Mouse (Mus musculus): ENCODE data around the gene Igfbp5. TPM values are rescaled to one million over a fixed set of nuclear protein-coding genes. Genes with fewer than 3 reads are reported as not detected.
A peak's percentile ranks its signal among the peaks of the same experiment; 100 is the strongest.

Gene Igfbp5
- polyA plus RNA-seq (2014; fragmentation: Nextera tagmentation; extraction: Ambion mirVana): 65.4 and 68.5 TPM in 2 replicates

DNA sequence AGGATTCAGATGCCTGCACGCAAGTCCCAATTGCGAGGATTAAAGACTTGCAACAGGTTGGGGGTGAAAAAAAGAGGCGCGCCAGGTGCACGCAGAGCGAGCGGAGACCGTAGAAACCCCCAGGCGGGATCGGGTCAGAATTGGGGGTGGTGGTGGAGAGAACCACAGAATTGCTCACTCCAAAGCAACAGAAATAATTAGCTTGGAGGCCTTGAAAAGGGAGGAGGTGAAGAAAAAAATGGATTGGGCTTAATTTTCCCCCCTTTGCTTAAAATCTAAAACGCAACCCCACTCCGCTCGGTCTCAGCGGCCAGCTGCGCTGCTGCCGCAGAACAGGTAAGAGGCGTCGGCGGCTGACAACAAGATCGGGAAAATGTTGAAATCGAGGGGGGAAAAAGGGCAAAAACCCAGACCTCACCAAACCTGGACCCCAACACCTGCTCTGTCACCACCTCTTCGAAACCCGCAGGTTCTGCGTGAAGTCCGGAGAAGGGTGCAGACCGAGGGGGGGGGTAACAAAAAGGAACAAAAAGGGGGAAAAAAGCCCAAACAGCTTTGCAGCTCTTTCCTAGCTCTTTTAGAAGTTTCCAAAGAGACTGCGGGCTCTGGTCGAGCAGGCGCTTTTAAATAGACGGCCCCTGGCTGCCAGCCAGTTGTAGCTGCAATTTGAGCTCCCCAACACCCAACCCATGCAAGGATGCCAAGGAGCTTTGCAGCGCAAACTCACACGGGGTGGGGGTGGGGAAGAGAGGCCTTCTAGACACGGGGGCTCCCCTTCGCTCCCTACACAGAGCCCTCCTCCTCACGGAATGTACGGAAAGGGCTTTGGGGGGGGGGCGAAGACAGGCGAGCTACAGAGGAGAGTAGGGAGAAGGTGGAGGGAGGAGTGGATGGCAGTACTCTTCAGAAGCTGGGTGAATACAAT, at the start of gene Igfbp5:
Gene Igfbp5, minus strand, starts transcription at position 598 of the 925 bp plus-strand sequence.
- H3K4me2 ChIP-seq (ENCODE audit: low read depth): peak within 1 kb of the TSS; percentile 89
- H3K4me3 ChIP-seq (ENCODE audit: low read depth, low read length): peak within 1 kb of the TSS; percentile 62
- peak; percentile 81 for DNase-seq (ENCODE audit: low spot score)
- ATAC-seq (ENCODE audit: insufficient read depth, low FRiP score, low TSS enrichment): peak; percentile 39
- H3K27ac ChIP-seq (ENCODE audit: low read depth, low read length): peak within 1 kb of the TSS; percentile 58
- H3K9ac ChIP-seq (ENCODE audit: low read length): peak within 1 kb of the TSS; percentile 80
- no peaks in the 10 kb centered on the region for H3K9me3 ChIP-seq (ENCODE audit: control insufficient read depth, low read length)
- H3K4me1 ChIP-seq (ENCODE audit: control insufficient read depth, insufficient read depth, low read length): peaks cover 21% of the 10 kb centered on the region
- H3K36me3 ChIP-seq (ENCODE audit: control insufficient read depth, insufficient read depth, low read length): no peaks in the 10 kb centered on the region
- WGBS: under 1% methylated on average over 38 of the region's 38 CpGs
- peaks cover 16% of the 10 kb centered on the region for H3K27me3 ChIP-seq (ENCODE audit: control insufficient read depth, insufficient read depth, low read length)

GRCm38 (mm10) chr1:72914815-72915214, 40.1 kb upstream of the Igfbp5 start:
- DNase-seq (ENCODE audit: low spot score): no peak
- WGBS: 68% methylated on average over 6 of the region's 6 CpGs

DNA sequence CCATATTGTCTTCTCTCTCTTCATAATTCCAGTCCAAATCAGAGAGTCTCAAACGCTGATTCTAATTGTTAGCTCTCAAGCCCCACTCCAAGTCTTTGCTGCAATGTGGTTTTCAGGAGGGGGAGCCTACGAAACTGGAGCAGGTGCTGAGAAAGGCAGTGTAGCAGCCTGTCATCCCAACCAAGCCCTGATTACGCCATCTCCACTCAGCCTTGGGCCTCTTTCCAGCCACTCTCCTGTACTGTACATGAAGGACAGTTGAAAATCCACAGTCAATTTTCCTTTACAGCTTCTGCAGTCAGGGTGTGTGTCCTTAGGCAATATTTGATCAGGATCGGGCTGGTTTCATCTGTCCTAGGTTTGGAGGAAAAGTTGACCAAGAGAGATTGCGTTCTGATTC, 38.4 kb upstream of the Igfbp5 start:
- H3K4me2 ChIP-seq (ENCODE audit: low read depth): no peak overlapping the region
- no peaks in the 10 kb centered on the region for H3K4me1 ChIP-seq (ENCODE audit: control insufficient read depth, insufficient read depth, low read length)
- H3K36me3 ChIP-seq (ENCODE audit: control insufficient read depth, insufficient read depth, low read length): no peaks in the 10 kb centered on the region
- no peaks in the 10 kb centered on the region for H3K9me3 ChIP-seq (ENCODE audit: control insufficient read depth, low read length)
- WGBS: 91% methylated on average over 5 of the region's 5 CpGs
- no peak overlapping the region for H3K27ac ChIP-seq (ENCODE audit: low read depth, low read length)
- no peaks in the 10 kb centered on the region for H3K27me3 ChIP-seq (ENCODE audit: control insufficient read depth, insufficient read depth, low read length)
- no peak overlapping the region for H3K9ac ChIP-seq (ENCODE audit: low read length)
- no peak for DNase-seq (ENCODE audit: low spot score)
- no peak overlapping the region for H3K4me3 ChIP-seq (ENCODE audit: low read depth, low read length)
- ATAC-seq (ENCODE audit: insufficient read depth, low FRiP score, low TSS enrichment): no peak

More at GRCm38 (mm10) chr1:72914815-72915214, 40.1 kb upstream of the Igfbp5 start:
- Histone ChIP-seq H3K4me1 (ENCODE audit: control insufficient read depth, insufficient read depth, low read length) (no peaks in the 10 kb centered on the region), H3K4me2 (ENCODE audit: low read depth) (no peak overlapping the region), H3K27me3 (ENCODE audit: control insufficient read depth, insufficient read depth, low read length) (no peaks in the 10 kb centered on the region), H3K36me3 (ENCODE audit: control insufficient read depth, insufficient read depth, low read length) (no peaks in the 10 kb centered on the region), H3K9me3 (ENCODE audit: control insufficient read depth, low read length) (no peaks in the 10 kb centered on the region), H3K27ac (ENCODE audit: low read depth, low read length) (no peak overlapping the region), H3K9ac (ENCODE audit: low read length) (no peak overlapping the region), H3K4me3 (ENCODE audit: low read depth, low read length) (no peak overlapping the region)
- ATAC-seq (ENCODE audit: insufficient read depth, low FRiP score, low TSS enrichment): no peak

- Histone ChIP-seq H3K9ac (ENCODE audit: low read length) (no peak overlapping the region), H3K36me3 (ENCODE audit: control insufficient read depth, insufficient read depth, low read length) (no peaks in the 10 kb centered on the region)
Observed at GRCm38 (mm10) chr1:72895821-72896220, 21.1 kb upstream of the Igfbp5 start.

DNA sequence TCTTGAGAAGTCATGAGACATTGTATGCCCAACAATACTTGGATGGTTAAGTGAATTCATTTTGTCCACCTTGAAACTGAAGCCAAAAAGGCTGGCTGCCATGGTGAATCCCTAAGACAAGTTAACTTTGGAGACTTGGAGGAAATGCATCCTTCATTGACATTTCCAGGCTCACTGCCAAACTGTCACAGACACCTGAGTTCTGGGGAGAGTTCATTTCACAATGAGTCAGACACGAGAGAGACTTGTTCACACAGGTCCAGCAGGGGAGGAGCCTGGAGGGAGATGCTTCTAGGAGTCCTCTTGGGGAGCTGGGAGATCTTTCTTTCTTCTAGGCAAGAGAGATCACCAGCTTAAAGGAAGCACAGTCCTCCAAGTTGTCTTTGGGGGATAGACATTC, 13.2 kb upstream of the Igfbp5 start:
- ATAC-seq (ENCODE audit: insufficient read depth, low FRiP score, low TSS enrichment) (no peak), DNase-seq (ENCODE audit: low spot score) (no peak)
- no peak overlapping the region for H3K4me3 ChIP-seq (ENCODE audit: low read depth, low read length)

More at GRCm38 (mm10) chr1:72895821-72896220, 21.1 kb upstream of the Igfbp5 start:
- no peak overlapping the region for H3K27ac ChIP-seq (ENCODE audit: low read depth, low read length)
- H3K4me2 ChIP-seq (ENCODE audit: low read depth): no peak overlapping the region
- H3K27me3 ChIP-seq (ENCODE audit: control insufficient read depth, insufficient read depth, low read length): no peaks in the 10 kb centered on the region
- H3K4me3 ChIP-seq (ENCODE audit: low read depth, low read length): no peak overlapping the region
- H3K9me3 ChIP-seq (ENCODE audit: control insufficient read depth, low read length): no peaks in the 10 kb centered on the region
- DNase-seq (ENCODE audit: low spot score): no peak
- H3K4me1 ChIP-seq (ENCODE audit: control insufficient read depth, insufficient read depth, low read length): no peaks in the 10 kb centered on the region
- WGBS: 83% methylated on average over 2 of the region's 2 CpGs
- no peak for ATAC-seq (ENCODE audit: insufficient read depth, low FRiP score, low TSS enrichment)

DNA sequence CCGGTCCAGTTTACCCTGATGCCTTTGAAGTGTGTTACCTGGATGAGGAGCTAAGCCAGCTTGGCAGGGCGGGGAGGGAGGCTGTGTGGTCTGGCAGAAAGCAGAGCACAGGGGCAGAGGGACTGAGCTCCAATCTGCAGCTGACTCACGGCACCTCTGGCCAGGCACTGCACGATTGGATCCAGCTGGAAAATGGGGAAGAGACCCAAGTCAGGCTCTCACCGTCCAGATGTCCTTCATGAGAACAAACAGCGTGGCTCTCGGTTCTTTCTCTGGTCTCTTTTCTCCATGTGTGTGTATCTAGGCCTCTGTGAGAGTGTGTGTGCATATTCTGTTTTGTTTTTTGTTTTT, 11.1 kb upstream of the Igfbp5 start:
- Histone ChIP-seq H3K27me3 (ENCODE audit: control insufficient read depth, insufficient read depth, low read length) (no peaks in the 10 kb centered on the region), H3K27ac (ENCODE audit: low read depth, low read length) (no peak overlapping the region), H3K9me3 (ENCODE audit: control insufficient read depth, low read length) (no peaks in the 10 kb centered on the region), H3K36me3 (ENCODE audit: control insufficient read depth, insufficient read depth, low read length) (no peaks in the 10 kb centered on the region), H3K4me1 (ENCODE audit: control insufficient read depth, insufficient read depth, low read length) (no peaks in the 10 kb centered on the region), H3K4me3 (ENCODE audit: low read depth, low read length) (no peak overlapping the region), H3K9ac (ENCODE audit: low read length) (no peak overlapping the region), H3K4me2 (ENCODE audit: low read depth) (no peak overlapping the region)
- DNase-seq (ENCODE audit: low spot score) (no peak), ATAC-seq (ENCODE audit: insufficient read depth, low FRiP score, low TSS enrichment) (no peak)
- 77% methylated on average over 7 of the region's 7 CpGs for WGBS

More for the DNA sequence above, 13.2 kb upstream of the Igfbp5 start:
- H3K4me2 ChIP-seq (ENCODE audit: low read depth): no peak overlapping the region
- H3K27me3 ChIP-seq (ENCODE audit: control insufficient read depth, insufficient read depth, low read length): no peaks in the 10 kb centered on the region
- 71% methylated on average over 1 of the region's 1 CpGs for WGBS
- H3K36me3 ChIP-seq (ENCODE audit: control insufficient read depth, insufficient read depth, low read length): no peaks in the 10 kb centered on the region
- no peaks in the 10 kb centered on the region for H3K9me3 ChIP-seq (ENCODE audit: control insufficient read depth, low read length)
- H3K27ac ChIP-seq (ENCODE audit: low read depth, low read length): no peak overlapping the region
- no peaks in the 10 kb centered on the region for H3K4me1 ChIP-seq (ENCODE audit: control insufficient read depth, insufficient read depth, low read length)
- no peak overlapping the region for H3K9ac ChIP-seq (ENCODE audit: low read length)

DNA sequence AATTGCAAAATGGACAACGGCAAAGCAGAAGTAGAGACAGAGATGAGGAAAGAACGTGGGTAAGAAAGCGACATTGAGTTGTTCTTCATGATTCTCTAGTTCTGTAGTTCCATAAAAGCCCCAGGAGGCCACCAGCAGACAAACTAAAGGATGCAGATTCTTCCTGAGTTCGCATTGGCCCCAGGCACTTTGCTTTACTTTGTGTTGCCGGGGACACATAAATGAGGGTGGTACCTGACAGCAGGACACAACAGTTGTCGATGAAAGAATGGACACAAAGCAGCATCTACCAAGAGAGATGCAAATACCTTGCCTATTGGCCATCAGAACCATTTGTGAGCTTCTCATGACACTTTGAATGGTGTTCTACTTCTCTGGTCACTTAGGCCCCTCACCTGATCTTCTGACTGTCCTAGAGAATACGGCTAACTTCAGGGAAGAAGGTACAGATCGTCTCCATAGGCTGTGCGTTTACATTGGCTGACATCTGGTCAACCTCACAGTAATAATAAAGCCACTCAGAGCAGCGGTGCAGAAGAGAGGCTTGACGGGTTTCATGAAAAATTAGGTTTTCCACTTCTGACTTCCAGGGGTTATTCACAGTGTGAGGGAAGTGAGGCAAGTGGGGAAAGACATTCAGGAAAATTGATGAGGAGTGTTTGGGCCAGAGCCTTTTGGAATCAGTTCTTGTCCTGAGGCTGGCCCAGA, 10.6 kb upstream of the Igfbp5 start:
- Histone ChIP-seq H3K36me3 (ENCODE audit: control insufficient read depth, insufficient read depth, low read length) (no peaks in the 10 kb centered on the region), H3K27me3 (ENCODE audit: control insufficient read depth, insufficient read depth, low read length) (no peaks in the 10 kb centered on the region), H3K4me3 (ENCODE audit: low read depth, low read length) (no peak overlapping the region), H3K4me2 (ENCODE audit: low read depth) (no peak overlapping the region), H3K9ac (ENCODE audit: low read length) (no peak overlapping the region), H3K27ac (ENCODE audit: low read depth, low read length) (no peak overlapping the region), H3K9me3 (ENCODE audit: control insufficient read depth, low read length) (no peaks in the 10 kb centered on the region), H3K4me1 (ENCODE audit: control insufficient read depth, insufficient read depth, low read length) (no peaks in the 10 kb centered on the region)
- 87% methylated on average over 11 of the region's 11 CpGs for WGBS
- ATAC-seq (ENCODE audit: insufficient read depth, low FRiP score, low TSS enrichment): no peak
- no peak for DNase-seq (ENCODE audit: low spot score)

DNA sequence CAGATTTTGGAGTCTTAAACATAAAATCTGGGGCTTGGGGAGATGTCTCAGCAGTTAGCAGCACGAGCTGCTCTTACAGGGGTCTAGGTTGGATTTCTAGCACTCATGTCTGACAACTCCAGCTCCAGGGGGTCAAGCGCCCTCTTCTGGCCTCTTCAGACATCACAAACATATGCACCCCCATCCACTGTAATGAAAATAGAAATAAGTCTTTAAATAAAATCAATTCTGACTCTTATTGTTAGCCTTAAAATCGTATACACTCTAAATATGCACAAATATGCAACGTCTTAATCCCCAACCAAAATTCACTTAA, 4.6 kb upstream of the Igfbp5 start:
- WGBS: 57% methylated on average over 4 of the region's 4 CpGs
- H3K4me1 ChIP-seq (ENCODE audit: control insufficient read depth, insufficient read depth, low read length): peaks cover 12% of the 10 kb centered on the region
- no peak overlapping the region for H3K4me3 ChIP-seq (ENCODE audit: low read depth, low read length)
- ATAC-seq (ENCODE audit: insufficient read depth, low FRiP score, low TSS enrichment) (no peak), DNase-seq (ENCODE audit: low spot score) (no peak)
- H3K9ac ChIP-seq (ENCODE audit: low read length): no peak overlapping the region
- no peak overlapping the region for H3K27ac ChIP-seq (ENCODE audit: low read depth, low read length)
- H3K9me3 ChIP-seq (ENCODE audit: control insufficient read depth, low read length): no peaks in the 10 kb centered on the region
- H3K36me3 ChIP-seq (ENCODE audit: control insufficient read depth, insufficient read depth, low read length): no peaks in the 10 kb centered on the region
- H3K27me3 ChIP-seq (ENCODE audit: control insufficient read depth, insufficient read depth, low read length): peaks cover 5% of the 10 kb centered on the region
- no peak overlapping the region for H3K4me2 ChIP-seq (ENCODE audit: low read depth)
